Mouse (Mus musculus) lung, postnatal 36 days (tissue): ENCODE measurements at regions not wholly inside any gene's neighbourhood (a gene's known extent, or its start where the extent isn't known, plus 50 kb on each side); places are given as distances from the start of the nearest gene placed in this dataset.

Source experiments
- DNase-seq: peaks from one replicate; pipeline ENCODE4 v3.0.0; 2022; ENCODE audit warnings: mixed read lengths

DNA sequence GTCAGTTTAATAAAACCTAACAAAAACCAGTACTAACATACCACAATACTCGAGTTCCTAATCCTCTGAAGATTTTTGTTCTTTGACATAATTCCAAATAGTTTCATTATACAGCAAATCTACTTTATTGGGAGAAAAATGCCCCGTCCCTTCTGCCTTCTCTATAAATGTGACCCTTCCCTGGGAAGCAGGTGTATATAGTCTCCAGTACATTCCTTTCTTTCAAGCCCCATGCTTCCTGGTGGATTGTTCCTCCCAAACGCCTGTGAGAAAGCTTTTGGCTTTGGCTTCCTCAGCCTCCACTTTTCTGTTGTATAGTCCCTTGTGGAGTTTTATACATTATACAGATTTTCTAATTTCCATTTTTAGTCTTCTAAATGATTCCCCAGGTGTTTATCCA lies 1001.8 kb upstream of the Tenm3 start:
- no peak for DNase-seq

DNA sequence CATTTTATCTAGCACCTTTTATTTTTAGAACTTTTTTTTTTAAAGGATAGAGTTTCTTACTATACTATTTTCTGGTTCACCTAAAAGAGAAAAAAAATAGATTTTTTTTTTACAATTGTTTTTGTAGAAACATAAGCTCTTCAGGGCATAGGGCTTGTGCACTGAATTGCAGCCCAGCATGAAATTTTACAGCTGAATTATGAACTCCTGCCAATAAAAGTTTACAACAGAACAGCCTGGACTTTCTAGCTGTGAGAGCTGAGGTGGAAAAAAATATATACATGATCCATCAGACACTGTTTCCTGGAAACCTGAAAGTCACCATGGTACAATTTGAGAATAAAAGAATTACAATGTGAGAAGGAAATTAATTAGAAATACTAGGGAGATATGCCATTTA lies 988.2 kb upstream of the Tenm3 start:
- DNase-seq = no peak

DNA sequence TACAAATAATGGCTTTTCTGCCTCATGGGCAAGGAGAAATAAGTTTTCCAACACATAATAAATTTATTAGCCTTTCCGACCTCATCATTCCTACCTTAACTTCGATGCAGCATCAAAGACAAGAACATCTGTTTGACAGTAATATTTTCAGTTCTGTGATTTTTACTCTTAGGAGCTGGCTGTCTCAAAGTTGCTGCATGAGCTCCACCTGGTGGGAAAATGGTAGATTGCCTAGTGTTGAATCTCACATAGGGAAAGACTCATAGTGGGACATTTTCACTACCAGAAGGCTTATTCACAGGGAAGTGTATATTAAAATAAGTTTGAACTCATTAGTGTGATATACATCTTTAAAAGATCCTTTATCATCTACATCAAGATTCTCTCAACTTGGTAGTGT lies 985.6 kb upstream of the Tenm3 start:
- DNase-seq = peak; percentile 21

DNA sequence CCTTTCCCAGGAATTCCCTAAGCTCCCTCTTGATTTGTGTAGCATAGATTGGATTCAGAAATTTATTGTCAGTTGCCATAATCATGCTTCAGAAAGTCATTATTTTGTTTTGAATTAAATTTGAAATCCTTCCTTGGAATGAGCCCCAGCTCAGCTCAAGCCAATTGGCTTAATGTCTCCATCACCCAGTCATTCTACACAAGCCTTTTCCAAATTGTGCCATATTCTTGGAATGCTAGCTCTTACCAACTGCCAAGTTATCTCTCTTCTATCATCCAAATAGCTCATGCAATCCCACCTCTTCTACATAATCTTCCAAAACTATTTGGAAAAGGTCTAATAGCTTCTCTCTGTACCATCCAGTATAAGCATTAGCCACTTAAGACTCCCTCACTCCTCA lies 982.5 kb upstream of the Tenm3 start:
- DNase-seq = no peak

DNA sequence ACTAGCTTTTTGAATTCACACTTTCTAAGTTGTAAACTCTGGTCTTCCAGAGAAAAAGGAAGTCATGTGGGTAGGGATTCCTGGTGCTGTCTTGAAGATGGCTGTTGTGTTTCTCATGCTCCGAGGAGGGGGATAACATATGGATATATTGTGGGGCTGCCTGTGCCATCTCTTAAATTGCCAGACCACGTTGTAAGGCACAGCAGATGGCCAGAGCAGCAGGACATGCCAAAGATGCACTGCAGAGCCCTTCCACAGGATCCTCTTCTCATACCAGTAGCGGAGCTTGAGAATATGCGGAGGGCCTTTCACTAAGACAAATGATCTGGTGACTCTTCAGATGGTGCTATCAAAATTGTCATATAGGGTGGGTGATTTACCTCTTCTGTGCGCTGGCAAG lies 981.2 kb upstream of the Tenm3 start:
- DNase-seq = no peak

DNA sequence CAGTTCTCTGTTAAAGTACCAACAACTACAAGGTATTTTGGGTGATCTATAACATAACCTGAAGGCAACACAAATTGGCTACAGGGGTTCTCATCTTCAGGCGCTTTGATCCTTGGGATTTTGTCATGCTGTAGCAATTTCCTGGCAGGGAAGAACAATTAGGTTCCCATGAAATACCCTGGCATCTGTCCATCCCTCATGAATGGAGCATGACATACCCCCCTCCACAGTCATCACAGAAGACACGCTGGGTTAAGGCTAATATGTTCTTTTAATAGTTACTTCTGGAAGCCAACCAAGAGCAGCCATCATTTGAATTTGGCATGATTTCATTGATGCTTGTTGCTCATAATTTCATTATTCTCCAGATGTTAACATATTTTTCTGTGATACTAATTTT lies 979.0 kb upstream of the Tenm3 start:
- DNase-seq = no peak

DNA sequence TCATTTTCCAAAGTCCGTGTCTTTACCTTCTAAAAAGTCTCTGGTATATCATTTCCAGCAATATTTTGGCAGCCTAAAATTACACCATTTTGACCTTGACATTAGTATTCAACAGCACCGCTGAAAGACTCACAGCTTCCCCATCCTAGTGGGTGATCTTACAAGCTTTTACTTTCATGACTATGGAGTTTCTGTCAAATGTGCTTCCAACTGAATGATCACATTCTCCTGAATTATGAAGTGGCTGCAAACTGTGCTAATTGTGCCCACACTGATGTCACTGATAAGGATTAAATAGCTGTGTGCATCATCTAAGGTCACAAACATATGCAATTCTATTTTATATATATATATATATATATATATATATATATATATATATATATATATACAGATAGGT lies 955.5 kb upstream of the Tenm3 start:
- DNase-seq = no peak

DNA sequence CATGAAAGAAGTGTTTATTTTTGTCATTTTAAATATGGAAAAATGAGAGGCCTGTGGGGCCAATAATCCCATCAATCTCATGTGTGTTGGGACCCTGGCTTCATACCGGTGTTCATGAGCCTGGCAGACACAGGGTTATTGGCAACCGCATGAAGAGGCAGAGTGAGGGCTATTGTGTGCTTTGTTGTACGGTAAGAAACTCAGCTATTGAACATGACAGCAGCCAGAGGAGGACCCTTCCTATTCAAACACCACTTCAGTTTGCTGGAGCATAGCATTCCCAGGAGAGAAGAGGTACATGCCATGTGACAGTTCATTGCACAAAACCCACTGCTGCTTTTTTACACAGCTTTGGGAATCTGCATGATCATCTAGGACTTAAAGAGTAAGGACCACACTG lies 953.0 kb upstream of the Tenm3 start:
- no peak for DNase-seq

DNA sequence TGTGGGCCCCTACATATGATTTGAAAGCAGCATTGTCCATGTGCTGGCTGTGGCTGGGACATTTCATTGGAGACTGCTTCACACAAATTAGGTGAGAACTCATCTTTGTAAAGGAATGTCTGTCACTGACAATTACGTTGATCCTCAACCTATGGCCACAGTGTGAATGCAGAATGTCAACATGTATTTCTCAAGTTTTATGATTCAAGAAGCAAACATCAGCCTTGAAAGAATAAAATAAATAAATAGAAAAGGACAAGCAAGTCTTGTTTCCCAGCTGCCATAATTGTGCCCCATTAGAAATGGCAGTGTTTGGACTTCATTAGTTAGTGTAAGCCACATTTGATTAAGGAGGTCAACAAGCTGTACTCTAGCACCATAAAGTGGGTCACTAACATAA lies 950.7 kb upstream of the Tenm3 start:
- no peak for DNase-seq

DNA sequence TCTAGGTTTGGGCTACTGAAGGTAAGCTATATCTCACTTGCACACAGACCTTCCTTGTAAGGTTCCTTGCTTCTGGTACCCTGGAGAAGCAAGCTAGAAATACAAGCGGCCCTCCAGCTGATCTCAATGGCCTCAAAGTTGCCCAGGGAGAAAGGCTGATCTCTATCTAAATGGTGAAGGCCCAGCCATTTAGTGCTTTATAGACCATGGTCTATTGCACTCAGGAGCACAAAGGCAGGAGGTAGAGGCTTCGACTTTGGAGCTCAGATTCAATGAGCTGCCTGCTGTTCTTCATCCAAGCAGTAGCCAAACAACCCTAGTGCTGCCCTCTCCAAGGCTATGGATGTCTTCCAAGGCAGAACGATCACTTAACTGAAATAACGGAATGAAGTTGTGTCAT lies 926.1 kb upstream of the Tenm3 start:
- DNase-seq = no peak

DNA sequence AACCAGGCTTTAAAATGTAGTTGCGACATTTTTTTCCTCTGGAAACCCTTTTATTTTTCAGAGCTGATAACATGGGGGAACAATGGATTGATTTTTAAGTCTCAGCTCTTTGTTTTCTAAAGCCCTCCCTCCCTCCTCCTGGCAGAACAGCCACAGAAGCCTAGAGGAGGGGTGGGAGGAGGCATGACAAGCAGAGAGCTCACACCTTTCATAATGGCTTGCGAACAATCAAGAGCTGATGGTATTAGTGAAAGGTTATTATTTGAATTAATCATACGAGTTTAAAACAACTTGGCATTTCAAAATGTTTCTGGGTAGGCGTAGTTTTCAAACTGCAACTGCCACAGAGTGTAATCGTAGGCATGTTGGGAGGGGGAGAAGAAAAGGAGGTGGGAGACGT lies 894.3 kb upstream of the Tenm3 start:
- DNase-seq = no peak

DNA sequence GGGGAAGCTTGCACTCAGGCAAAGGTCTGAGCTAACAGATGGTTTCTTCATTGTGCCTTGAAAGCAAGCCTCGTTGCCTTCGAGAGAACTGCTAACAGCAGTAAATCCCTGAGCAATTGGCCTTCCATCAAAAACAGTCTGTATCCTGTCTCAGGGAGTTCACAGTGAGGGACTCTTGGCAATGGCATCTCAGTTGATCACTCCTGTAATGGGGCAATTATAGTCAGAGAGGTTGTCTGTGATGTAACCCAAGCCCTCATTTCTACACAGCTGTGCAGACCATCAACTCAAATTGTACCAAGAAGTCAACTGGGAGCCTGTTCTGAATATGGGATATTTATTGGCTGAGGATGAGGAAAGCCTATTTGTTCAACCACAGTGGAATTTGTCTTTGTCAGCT lies 885.4 kb upstream of the Tenm3 start:
- DNase-seq = no peak

DNA sequence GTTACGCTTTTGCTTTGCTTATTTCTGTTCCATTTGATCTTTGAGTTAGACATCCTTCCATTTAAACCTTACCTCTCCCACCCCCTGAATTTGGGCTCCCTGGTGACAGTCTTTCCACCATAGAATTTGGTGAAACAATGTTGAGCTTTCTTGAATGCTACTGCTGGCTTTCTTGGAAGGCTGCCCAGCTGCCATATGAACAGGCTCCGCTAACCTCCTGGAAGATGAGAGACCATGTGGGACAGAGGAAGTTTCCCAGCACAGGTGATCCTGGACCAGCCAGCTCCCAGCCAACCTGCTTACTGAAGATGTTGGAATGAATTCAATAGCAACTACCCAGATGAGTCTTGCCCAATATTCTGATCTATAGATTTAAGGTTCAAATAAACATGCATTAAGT lies 868.6 kb upstream of the Tenm3 start:
- no peak for DNase-seq

DNA sequence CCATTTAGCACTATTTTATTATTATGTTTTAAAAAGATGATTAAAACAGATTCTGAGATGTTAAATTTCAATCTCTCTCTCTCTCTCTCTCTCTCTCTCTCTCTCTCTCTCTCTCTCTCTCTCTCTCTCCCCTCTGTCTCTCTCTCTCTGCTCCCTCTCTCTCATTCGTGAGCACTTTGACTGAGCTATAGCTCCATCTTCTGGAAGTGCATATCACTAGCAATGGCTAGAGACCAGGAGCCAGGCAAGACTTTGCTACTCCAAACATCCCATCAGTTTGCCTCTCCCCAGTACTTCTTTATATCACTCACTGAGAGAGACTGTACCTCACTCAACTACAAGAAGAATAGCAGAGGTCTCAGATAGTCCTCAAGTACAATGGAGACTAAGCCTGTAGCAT lies 865.0 kb upstream of the Tenm3 start:
- DNase-seq = no peak

DNA sequence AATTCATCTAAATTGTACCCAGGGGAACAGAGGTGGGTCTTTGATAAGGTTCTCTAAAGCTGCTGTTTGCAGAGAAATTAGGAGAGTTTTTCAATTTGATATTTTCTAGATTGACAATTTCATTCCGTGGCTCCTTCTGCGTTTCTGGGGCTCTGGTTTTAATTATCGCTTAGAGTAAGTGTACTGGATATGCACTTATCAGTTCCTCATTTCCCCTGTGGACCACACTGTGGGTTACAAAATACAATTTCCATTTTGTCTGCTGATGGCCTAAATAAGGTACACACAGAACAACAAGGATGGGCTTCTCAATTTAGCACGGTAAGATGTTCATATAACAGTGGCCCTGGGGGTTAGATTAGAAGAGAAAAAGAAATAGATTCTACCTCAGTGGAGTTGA lies 855.3 kb upstream of the Tenm3 start:
- no peak for DNase-seq

DNA sequence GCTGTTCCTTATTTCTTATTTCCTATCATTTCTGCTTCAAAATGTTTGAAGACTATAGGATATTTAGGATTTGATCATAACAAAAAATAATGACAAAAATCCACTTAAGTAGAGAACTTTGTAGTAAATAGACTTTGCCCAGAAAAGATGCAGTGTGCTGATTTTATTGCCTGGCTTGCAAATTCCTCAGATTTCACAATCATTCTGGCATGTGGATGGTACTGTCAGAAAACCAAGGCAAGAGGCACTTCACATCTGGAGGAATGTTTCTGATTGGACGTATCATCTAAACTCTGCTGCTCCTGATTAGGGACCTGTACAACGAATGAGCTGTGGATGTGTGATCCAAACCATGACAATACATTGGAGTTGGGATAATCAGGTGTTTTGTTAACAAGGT lies 853.0 kb upstream of the Tenm3 start:
- DNase-seq = peak; percentile 1
